Mouse (Mus musculus) stomach, postnatal 0 days (tissue): Measurements from ENCODE around the gene Col4a1. TPM values are rescaled to one million over a fixed set of nuclear protein-coding genes. Genes with fewer than 3 reads are reported as not detected.

Source experiments
- ATAC-seq: fragments of 200-750 bp; cut with Nextera tagmentation; 2 replicates; pipeline ENCODE4 v1.8.0; 2017; ENCODE audit not compliant: low FRiP score, low TSS enrichment
- DNase-seq: peaks from one replicate; pipeline ENCODE4 v3.0.0-alpha.2; 2016; ENCODE audit warnings: low spot score
- H3K27ac ChIP-seq: fragments of 300-500 bp; sonication (generic); replicated peaks from 2 replicates; pipeline ENCODE4 v1.5.1; 2014; ENCODE audit warnings: mild to moderate bottlenecking, control low read depth
- H3K27me3 ChIP-seq: fragments of 300-500 bp; sonication (generic); 2 replicates; pipeline ENCODE4 v1.6.1; 2014; ENCODE audit warnings: low read length; ENCODE audit not compliant: control insufficient read depth, insufficient read depth
- H3K36me3 ChIP-seq: fragments of 300-500 bp; sonication (generic); 2 replicates; pipeline ENCODE4 v1.6.1; 2014; ENCODE audit warnings: low read length, mixed read lengths; ENCODE audit not compliant: control insufficient read depth, insufficient read depth
- H3K4me1 ChIP-seq: fragments of 300-500 bp; sonication (generic); replicated peaks from 2 replicates; pipeline ENCODE4 v1.6.1; 2014; ENCODE audit warnings: antibody characterized with exemption; ENCODE audit not compliant: control insufficient read depth, insufficient read depth
- H3K4me2 ChIP-seq: fragments of 300-500 bp; sonication (generic); replicated peaks from 2 replicates; pipeline ENCODE4 v1.6.1; 2014; ENCODE audit warnings: low read depth, mild to moderate bottlenecking, control low read depth, moderate library complexity
- H3K4me3 ChIP-seq: fragments of 300-500 bp; sonication (generic); 2 replicates; pipeline ENCODE4 v1.5.1; 2014; ENCODE audit warnings: low read depth, low read length, control low read depth
- H3K9ac ChIP-seq: fragments of 300-500 bp; sonication (generic); 2 replicates; pipeline ENCODE4 v1.6.1; 2014; ENCODE audit warnings: mild to moderate bottlenecking, low read length, control low read depth, mixed read lengths
- H3K9me3 ChIP-seq: fragments of 300-500 bp; sonication (generic); 2 replicates; pipeline ENCODE4 v1.6.1; 2016; ENCODE audit warnings: low read length; ENCODE audit not compliant: control insufficient read depth
- CTCF ChIP-seq: IDR thresholded peaks from 2 replicates; pipeline ENCODE4 v1.5.1; 2016; ENCODE audit warnings: antibody characterized with exemption, low read depth, mild to moderate bottlenecking, moderate library complexity
- EP300 ChIP-seq: optimal IDR thresholded peaks from 2 replicates; pipeline ENCODE3; 2016; ENCODE audit warnings: antibody characterized with exemption
- WGBS: fragments of 180-500 bp; shearing (Covaris S2); extraction: QIAGEN DNeasy Blood & Tissue Kit; methylation state at CpG from one replicate; pipeline ENCODE4 v1.1.7; 2014; 5-methylcytosine and 5-hydroxymethylcytosine counted together
- polyA plus RNA-seq: library from polyadenylated mRNA; unstranded; fragments of >200 nt; fragmentation: Nextera tagmentation; extraction: Ambion mirVana; gene quantifications from 2 replicates; pipeline ENCODE4 v1.2.1, GENCODE M21; 2015

The Col4a1 gene
- polyA plus RNA-seq, 1 experiment from 2014 or later, result 99.0 TPM

GRCm38 (mm10) chr8:11310049-11310448 is 2.6 kb downstream of the Col4a1 start:
- Histone ChIP-seq H3K4me3 (peak overlapping the region; percentile 75), H3K4me1 (0 out of 2 replicates have a peak, but pooled peaks cover 3% of the 10 kb centered on the region), H3K36me3 (no peaks in the 10 kb centered on the region; the same call in 1 of the 2 replicates), H3K9ac (no peak overlapping the region), H3K4me2 (peak overlapping the region; percentile 83), H3K27me3 (no peaks in the 10 kb centered on the region), H3K9me3 (no peaks in the 10 kb centered on the region), H3K27ac (no peak overlapping the region)
- no peak for ATAC-seq
- no peak for DNase-seq
- TF ChIP-seq EP300, result no peak
- WGBS, result 49% methylated on average over 2 of the region's 2 CpGs

- H3K4me2 ChIP-seq, result peak overlapping the region; percentile 18; the same call in 1 of the 2 replicates
- DNase-seq, result no peak
- peaks cover 5% of the 10 kb centered on the region; the same call in 1 of the 2 replicates for H3K4me1 ChIP-seq
- 0 out of 2 replicates have a peak overlapping the region, but pooled peaks have one; percentile 14 for H3K27ac ChIP-seq
- WGBS, result 56% methylated on average over 5 of the region's 5 CpGs
- no peaks in the 10 kb centered on the region for H3K27me3 ChIP-seq
- TF ChIP-seq EP300 (no peak), CTCF (no peak)
- no peak overlapping the region; the same call in 1 of the 2 replicates for H3K9ac ChIP-seq
- H3K9me3 ChIP-seq, result no peaks in the 10 kb centered on the region
- H3K4me3 ChIP-seq, result no peak overlapping the region
- no peak for ATAC-seq
- H3K36me3 ChIP-seq, result no peaks in the 10 kb centered on the region; the same call in 1 of the 2 replicates
Observed at GRCm38 (mm10) chr8:11309226-11309625, 3.4 kb downstream of the Col4a1 start.

GRCm38 (mm10) chr8:11308570-11308998 is 4.0 kb downstream of the Col4a1 start:
- DNase-seq (no peak), ATAC-seq (no peak)
- H3K4me1 ChIP-seq, result peaks cover 5% of the 10 kb centered on the region; the same call in 1 of the 2 replicates
- no peak for TF ChIP-seq CTCF
- no peak for TF ChIP-seq EP300
- H3K27me3 ChIP-seq, result no peaks in the 10 kb centered on the region
- no peak overlapping the region for H3K4me2 ChIP-seq
- 62% methylated on average over 7 of the region's 7 CpGs for WGBS
- no peak overlapping the region for H3K27ac ChIP-seq
- H3K4me3 ChIP-seq, result no peak overlapping the region
- H3K9me3 ChIP-seq, result no peaks in the 10 kb centered on the region
- no peaks in the 10 kb centered on the region; the same call in 1 of the 2 replicates for H3K36me3 ChIP-seq
- no peak overlapping the region for H3K9ac ChIP-seq

GRCm38 (mm10) chr8:11307451-11307850 is 5.2 kb downstream of the Col4a1 start:
- no peaks in the 10 kb centered on the region for H3K9me3 ChIP-seq
- H3K9ac ChIP-seq, result no peak overlapping the region
- no peak for TF ChIP-seq EP300
- no peak for TF ChIP-seq CTCF
- ATAC-seq, result no peak
- DNase-seq, result no peak
- H3K4me2 ChIP-seq, result no peak overlapping the region
- no peaks in the 10 kb centered on the region; the same call in 1 of the 2 replicates for H3K36me3 ChIP-seq
- no peak overlapping the region for H3K4me3 ChIP-seq
- WGBS, result 68% methylated on average over 7 of the region's 7 CpGs
- no peaks in the 10 kb centered on the region for H3K27me3 ChIP-seq
- no peak overlapping the region for H3K27ac ChIP-seq
- H3K4me1 ChIP-seq, result peaks cover 5% of the 10 kb centered on the region; the same call in 1 of the 2 replicates

GRCm38 (mm10) chr8:11305539-11305938 is 7.1 kb downstream of the Col4a1 start:
- peaks cover 5% of the 10 kb centered on the region; the same call in 1 of the 2 replicates for H3K4me1 ChIP-seq
- WGBS, result 73% methylated on average over 1 of the region's 1 CpGs
- no peaks in the 10 kb centered on the region for H3K27me3 ChIP-seq
- H3K4me2 ChIP-seq, result no peak overlapping the region
- ATAC-seq (no peak), DNase-seq (no peak)
- no peaks in the 10 kb centered on the region for H3K9me3 ChIP-seq
- no peak overlapping the region for H3K4me3 ChIP-seq
- TF ChIP-seq EP300, result no peak
- no peak for TF ChIP-seq CTCF
- H3K36me3 ChIP-seq, result no peaks in the 10 kb centered on the region; the same call in 1 of the 2 replicates
- no peak overlapping the region for H3K9ac ChIP-seq
- no peak overlapping the region for H3K27ac ChIP-seq

GRCm38 (mm10) chr8:11304027-11304601 is 8.5 kb downstream of the Col4a1 start:
- Histone ChIP-seq H3K36me3 (no peaks in the 10 kb centered on the region; the same call in 1 of the 2 replicates), H3K4me2 (no peak overlapping the region), H3K4me3 (no peak overlapping the region), H3K4me1 (peaks cover 6% of the 10 kb centered on the region; the same call in 1 of the 2 replicates), H3K27ac (no peak overlapping the region), H3K9me3 (no peaks in the 10 kb centered on the region), H3K27me3 (no peaks in the 10 kb centered on the region), H3K9ac (no peak overlapping the region)
- DNase-seq, result no peak
- TF ChIP-seq EP300 (no peak), CTCF (no peak)
- ATAC-seq, result no peak
- WGBS, result 81% methylated on average over 6 of the region's 6 CpGs
